Comparison of ENCODE assay signal across 8 mouse cellular contexts in the genomic region with DNA sequence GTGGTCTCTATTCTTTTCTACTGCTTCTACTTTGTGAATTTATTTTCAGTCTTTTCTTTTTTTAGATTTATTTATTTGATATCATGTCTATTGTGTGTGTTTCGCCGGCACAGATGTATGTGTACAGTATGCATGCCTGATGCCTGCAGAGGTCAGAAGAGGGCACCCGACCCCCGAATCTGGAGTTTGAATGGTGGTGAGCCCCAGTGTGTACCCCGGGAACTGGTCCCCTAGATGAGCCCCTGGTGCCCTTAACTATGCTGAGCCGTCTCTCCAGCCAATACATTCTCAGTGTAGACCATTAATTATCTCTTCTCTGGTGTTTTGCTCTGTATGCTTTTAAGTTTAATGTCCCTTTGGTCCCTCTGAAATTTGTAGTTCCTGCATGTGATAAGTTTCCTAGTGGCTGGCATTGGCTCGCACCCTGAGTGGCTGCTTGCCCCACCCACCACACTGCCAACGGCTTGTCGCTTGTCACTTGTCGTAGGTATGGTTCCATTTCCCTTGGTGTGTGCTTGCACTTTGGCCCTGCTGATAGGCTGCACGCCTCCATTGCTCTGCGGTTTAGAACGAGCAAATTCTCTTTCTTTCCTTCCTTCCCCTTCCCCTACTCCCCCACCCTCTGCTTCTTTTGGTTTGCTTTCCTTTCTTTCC. TPM values are rescaled to one million over a fixed set of nuclear protein-coding genes. Genes with fewer than 3 reads are reported as not detected.
A peak's percentile ranks its signal among the peaks of the same experiment; 100 is the strongest.
DNase-seq lines count a peak whose midpoint lies in the region; ATAC-seq and TF ChIP-seq lines count a peak whose summit lies in the region.
"Had no signal": no experiment of that assay in that cellular context is flagged by ENCODE, and none has a peak within 500 bp of the region (broad histone marks: within the 10 kb centered on the region; RNA-seq: fewer than 3 reads in every experiment).

No protein-coding gene starts in this region.

- H3K4me2 ChIP-seq in kidney, embryonic 16.5 days (replicated peaks; ENCODE audit: low read depth, low read length), result no peak overlapping the region
- H3K4me2 ChIP-seq in hindbrain, embryonic 15.5 days, result no peak overlapping the region
- peak overlapping the region; percentile 68 for H3K4me2 ChIP-seq in myocyte (ENCODE audit: low read depth)

- no peak for DNase-seq in kidney, adult 18-20 months
- no peak for DNase-seq in layer of hippocampus, adult 9-11 months
- no peak for DNase-seq in natural killer cell, adult 2 months (ENCODE audit: low spot score in 2 of 2)
- DNase-seq: layer of hippocampus, postnatal 36 days had no signal

- WGBS in kidney, embryonic 16.5 days, result 36% methylated on average over 13 of the region's 13 CpGs
- 69% methylated on average over 13 of the region's 13 CpGs for whole genome bisulfite sequencing in hindbrain, embryonic 15.5 days

- no peak overlapping the region for H3K4me3 ChIP-seq in kidney, embryonic 16.5 days (ENCODE audit: low read length)
- no peak overlapping the region for H3K4me3 ChIP-seq in hindbrain, embryonic 15.5 days
- no peak overlapping the region for H3K4me3 ChIP-seq in myocyte

- H3ac ChIP-seq in myocyte (ENCODE audit: control insufficient read depth, insufficient read length), result no peak overlapping the region

- H3K9me3 ChIP-seq in kidney, embryonic 16.5 days (ENCODE audit: low read length), result no peaks in the 10 kb centered on the region
- no peaks in the 10 kb centered on the region for H3K9me3 ChIP-seq in hindbrain, embryonic 15.5 days

- 0 out of 2 replicates have a peak, but pooled peaks cover 2% of the 10 kb centered on the region for H3K36me3 ChIP-seq in kidney, embryonic 16.5 days (ENCODE audit: insufficient read depth, low read length)
- peaks cover 11% of the 10 kb centered on the region; the same call in 1 of the 2 replicates for H3K36me3 ChIP-seq in hindbrain, embryonic 15.5 days
- H3K36me3 ChIP-seq in myocyte (ENCODE audit: control insufficient read depth, insufficient read depth), result peaks cover 11% of the 10 kb centered on the region

- ATAC-seq in kidney, embryonic 16.5 days (ENCODE audit: low FRiP score, low TSS enrichment), result no peak
- peak; percentile 58; the same call in 1 of the 2 replicates for ATAC-seq in erythroblast, adult 5-6 weeks (replicated peaks; ENCODE audit: low FRiP score, poor library complexity, severe bottlenecking)
- ATAC-seq in hindbrain, embryonic 15.5 days (ENCODE audit: low FRiP score, low read depth), result no peak

- no peak for TF ChIP-seq POLR2A in myocyte (IDR thresholded peaks at IDR 0.05; ENCODE audit: insufficient read length, low read depth)

- 0 out of 2 replicates have a peak overlapping the region, but pooled peaks have one; percentile 27 for H3K9ac ChIP-seq in kidney, embryonic 16.5 days (replicated peaks; ENCODE audit: low read length)
- H3K9ac ChIP-seq in hindbrain, embryonic 15.5 days, result no peak overlapping the region

- H3K4me1 ChIP-seq in kidney, embryonic 16.5 days (ENCODE audit: insufficient read depth, low read length), result peaks cover 85% of the 10 kb centered on the region
- peaks cover 63% of the 10 kb centered on the region for H3K4me1 ChIP-seq in hindbrain, embryonic 15.5 days (replicated peaks)

- H3K79me2 ChIP-seq in myocyte (ENCODE audit: control insufficient read depth, insufficient read depth), result peaks cover 41% of the 10 kb centered on the region

- peak overlapping the region; percentile 92 for H3K27ac ChIP-seq in kidney, embryonic 16.5 days (ENCODE audit: low read length)
- H3K27ac ChIP-seq in hindbrain, embryonic 15.5 days (replicated peaks), result peak overlapping the region; percentile 49

- H3K27me3 ChIP-seq in kidney, embryonic 16.5 days (ENCODE audit: insufficient read depth, low read length), result no peaks in the 10 kb centered on the region
- H3K27me3 ChIP-seq in hindbrain, embryonic 15.5 days, result no peaks in the 10 kb centered on the region
- no peaks in the 10 kb centered on the region for H3K27me3 ChIP-seq in myocyte (ENCODE audit: control insufficient read depth, insufficient read depth, insufficient read length)

TF ChIP-seq in myocyte, 11 proteins besides CTCF, POLR2A, EP300 and RAD21:
- TF ChIP-seq MAX (IDR thresholded peaks at IDR 0.05; ENCODE audit: low read depth), result no peak
- TF ChIP-seq CEBPB (IDR thresholded peaks at IDR 0.05; ENCODE audit: insufficient read depth, poor library complexity, severe bottlenecking), result no peak
- no peak for TF ChIP-seq SRF (IDR thresholded peaks at IDR 0.05; ENCODE audit: control insufficient read depth, insufficient read length, low read depth)
- no peak for TF ChIP-seq E2F4 (IDR thresholded peaks at IDR 0.05; ENCODE audit: insufficient read depth)
- no peak for TF ChIP-seq TCF3 (IDR thresholded peaks at IDR 0.05; ENCODE audit: insufficient read length, low read depth)
- no peak for TF ChIP-seq USF1 (IDR thresholded peaks at IDR 0.05; ENCODE audit: low read depth)
- no peak for TF ChIP-seq TCF12 (IDR thresholded peaks at IDR 0.05; ENCODE audit: insufficient read depth, poor library complexity, severe bottlenecking)
- no peak for TF ChIP-seq POLR2AphosphoS2 (IDR thresholded peaks at IDR 0.05; ENCODE audit: insufficient read length, low read depth)
- TF ChIP-seq MYOD1 (IDR thresholded peaks at IDR 0.05; ENCODE audit: control insufficient read depth in 1 of 3, insufficient read length in 2 of 3, low read depth in 2 of 3), result no peak
- no peak for TF ChIP-seq MYOG (IDR thresholded peaks at IDR 0.05; ENCODE audit: control insufficient read depth in 1 of 3, insufficient read depth in 1 of 3, insufficient read length in 2 of 3, low read depth in 2 of 3)
- TF ChIP-seq REST (IDR thresholded peaks at IDR 0.05; ENCODE audit: insufficient read depth, insufficient read length), result no peak
TF ChIP-seq in myocyte: peak in this region for 0.

RNA-seq across cellular contexts. Expression of gene Gramd4, which starts 31.7 kb away (rescaled TPM):
- polyA plus RNA-seq in kidney, embryonic 16.5 days (2015; fragmentation: Nextera tagmentation; extraction: Ambion mirVana), result 12.1 and 14.9 TPM in 2 replicates
- 3.3 and 7.3 TPM in 2 replicates for total RNA-seq in erythroblast, adult 5-6 weeks (2015; ENCODE audit: low replicate concordance)
- 8.4 and 11.0 TPM in 2 replicates for total RNA-seq in erythroblast, adult 5-6 weeks (2017; ENCODE audit: low replicate concordance)
- polyA plus RNA-seq in hindbrain, embryonic 15.5 days (2015; fragmentation: Nextera tagmentation; extraction: Ambion mirVana), result 31.6 and 33.4 TPM in 2 replicates
- polyA plus RNA-seq in myocyte (2012; fragmentation: generic; extraction: Trizol), result 15.0 TPM

RNA-seq across cellular contexts. Expression of gene Celsr1, which starts 55.6 kb away (rescaled TPM):
- polyA plus RNA-seq in kidney, embryonic 16.5 days (2015; fragmentation: Nextera tagmentation; extraction: Ambion mirVana), result 3.5 and 3.9 TPM in 2 replicates
- total RNA-seq in erythroblast, adult 5-6 weeks (2015; ENCODE audit: low replicate concordance), result 0.38 and 1.5 TPM in 2 replicates
- total RNA-seq in erythroblast, adult 5-6 weeks (2017; ENCODE audit: low replicate concordance), result 0.60 and 0.98 TPM in 2 replicates
- polyA plus RNA-seq in hindbrain, embryonic 15.5 days (2015; fragmentation: Nextera tagmentation; extraction: Ambion mirVana), result 1.4 and 1.6 TPM in 2 replicates
- polyA plus RNA-seq in myocyte (2012; fragmentation: generic; extraction: Trizol), result 0.06 TPM
